Mouse (Mus musculus): Measurements from ENCODE around the gene Tpmt.

GRCm38 (mm10) chr13:46975031-46975551, 69.4 kb downstream of the Tpmt start:
- TF ChIP-seq POLR2A (IDR thresholded peaks at IDR 0.05; ENCODE audit: borderline replicate concordance, extremely low read depth, insufficient read depth, insufficient read length, poor library complexity, severe bottlenecking) (no peak), CTCF (IDR thresholded peaks at IDR 0.05; ENCODE audit: borderline replicate concordance, extremely low read depth, insufficient read depth, insufficient read length) (no peak)
